In the genomic region with DNA sequence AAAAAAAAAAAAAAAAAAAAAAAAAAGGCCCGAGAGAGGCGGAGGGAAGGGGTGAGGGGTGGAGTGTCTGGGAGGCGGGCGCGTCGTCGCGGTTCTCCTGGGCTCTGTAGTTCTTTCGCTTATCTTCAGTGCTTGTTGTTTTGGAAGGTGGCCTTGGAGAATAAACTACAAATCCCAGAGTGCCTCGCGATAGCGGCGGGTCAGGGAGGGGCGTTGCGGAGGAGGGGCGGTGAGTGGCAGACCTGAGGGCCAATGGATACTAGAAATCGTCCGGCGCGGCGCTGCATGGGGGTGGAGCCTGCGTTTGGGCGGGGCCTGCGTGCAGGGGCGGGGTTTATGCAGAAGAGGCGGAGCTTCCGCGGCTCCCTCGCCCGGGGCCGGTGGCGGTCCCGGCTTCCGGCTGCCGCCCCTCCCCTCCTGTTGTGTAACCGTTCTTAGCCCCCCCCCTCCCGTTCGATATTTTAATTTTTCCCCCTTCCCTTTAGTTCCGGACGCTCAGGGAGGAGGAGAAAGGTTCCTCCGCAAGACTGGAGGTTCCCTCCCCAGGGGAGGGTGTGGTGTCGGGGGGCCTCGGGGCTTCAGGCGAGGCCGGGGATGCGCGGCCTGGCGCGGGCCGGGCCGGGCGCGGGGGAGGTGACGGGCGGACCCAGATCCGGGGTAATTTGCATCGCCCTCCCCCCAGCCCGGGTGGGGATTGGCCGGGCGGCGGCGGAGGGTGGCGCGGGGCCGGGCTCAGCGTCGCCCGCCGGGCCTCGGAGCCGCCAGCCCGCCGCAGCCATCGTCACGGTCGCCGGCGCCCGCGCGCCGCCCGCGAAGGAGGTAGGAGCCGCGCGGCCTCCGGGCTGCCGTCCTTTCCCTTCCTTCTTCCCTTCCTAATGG, we compare ENCODE assay signal across 1 mouse cellular context.
TF ChIP-seq lines count a peak whose summit lies in the region.

No protein-coding gene starts in this region.

TF ChIP-seq in CH12.LX, 34 proteins besides CTCF, POLR2A, EP300 and RAD21:
- peak; percentile 98 for TF ChIP-seq MAZ (IDR thresholded peaks at IDR 0.05; ENCODE audit: low read depth, low read length)
- no peak for TF ChIP-seq NRF1 (IDR thresholded peaks at IDR 0.05; ENCODE audit: low read depth, low read length)
- TF ChIP-seq IRF4 (IDR thresholded peaks at IDR 0.05; ENCODE audit: low read depth, low read length) = peak; percentile 5; the same call in 1 of the 2 replicates
- TF ChIP-seq KAT2A (IDR thresholded peaks at IDR 0.05; ENCODE audit: insufficient replicate concordance, low read length) = peak; percentile 87; the same call in 1 of the 2 replicates
- peak; percentile 42; the same call in 1 of the 2 replicates for TF ChIP-seq SIN3A (IDR thresholded peaks at IDR 0.05; ENCODE audit: low read length)
- no peak for TF ChIP-seq PAX5 (IDR thresholded peaks at IDR 0.05; ENCODE audit: low read length)
- TF ChIP-seq ELF1 (IDR thresholded peaks at IDR 0.05; ENCODE audit: low read depth, low read length) = peak; percentile 67
- TF ChIP-seq TBP (conservative IDR thresholded peaks at IDR 0.05; ENCODE audit: low read depth, low read length) = no peak
- TF ChIP-seq ZC3H11A (IDR thresholded peaks at IDR 0.05; ENCODE audit: low read depth, low read length) = no peak
- peak; percentile 60 for TF ChIP-seq ZMIZ1 (IDR thresholded peaks at IDR 0.05; ENCODE audit: low read depth, low read length)
- TF ChIP-seq MYC (IDR thresholded peaks at IDR 0.05; ENCODE audit: low read depth, low read length) = peak; percentile 79
- peak; percentile 77 for TF ChIP-seq CHD2 (IDR thresholded peaks at IDR 0.05; ENCODE audit: low read length)
- peak; percentile 64; the same call in 1 of the 2 replicates for TF ChIP-seq NELFE (IDR thresholded peaks at IDR 0.05; ENCODE audit: low read depth, low read length)
- TF ChIP-seq RCOR1 (conservative IDR thresholded peaks at IDR 0.05; ENCODE audit: low read depth, low read length) = 0 out of 2 replicates have a peak, but pooled peaks have one; percentile 23
- peak; percentile 93 for TF ChIP-seq HCFC1 (IDR thresholded peaks at IDR 0.05; ENCODE audit: low read depth, low read length)
- peak; percentile 73 for TF ChIP-seq MEF2A (IDR thresholded peaks at IDR 0.05; ENCODE audit: borderline replicate concordance, low read depth, low read length)
- peak; percentile 50 for TF ChIP-seq TCF12 (IDR thresholded peaks at IDR 0.05; ENCODE audit: low read depth, low read length)
- no peak for TF ChIP-seq MXI1 (IDR thresholded peaks at IDR 0.05; ENCODE audit: low read depth, low read length)
- peak; percentile 46; the same call in 1 of the 2 replicates for TF ChIP-seq ZKSCAN1 (IDR thresholded peaks at IDR 0.05; ENCODE audit: borderline replicate concordance, low read depth, low read length)
- TF ChIP-seq ZNF384 (IDR thresholded peaks at IDR 0.05; ENCODE audit: low read depth, low read length) = peak; percentile 99
- TF ChIP-seq UBTF (IDR thresholded peaks at IDR 0.05; ENCODE audit: low read depth, low read length) = peak; percentile 100
- peak; percentile 37; the same call in 1 of the 2 replicates for TF ChIP-seq GABPA (IDR thresholded peaks at IDR 0.05; ENCODE audit: insufficient replicate concordance, low read depth, low read length)
